Mouse (Mus musculus) megakaryocyte, embryonic 14.5 days (primary cell): ENCODE data around the gene 6030468B19Rik.

Experiments used
- FLI1 ChIP-seq: IDR thresholded peaks from 2 replicates; pipeline ENCODE4 v1.6.1; 2012; ENCODE audit warnings: low read length, inconsistent platforms, mixed read lengths
- GATA1 ChIP-seq: IDR thresholded peaks from 3 replicates; pipeline ENCODE4 v1.6.1; 2012; ENCODE audit warnings: mixed read lengths, low read length, inconsistent platforms, borderline replicate concordance

- TF ChIP-seq GATA1 = no peak
- no peak; the same call in 1 of the 2 replicates for TF ChIP-seq FLI1
Observed at GRCm38 (mm10) chr11:117825333-117826101, 28.1 kb downstream of the 6030468B19Rik start, which contains the start of the genes Afmid and Tk1.
